ENCODE assay signal across 30 mouse cellular contexts in the genomic region with DNA sequence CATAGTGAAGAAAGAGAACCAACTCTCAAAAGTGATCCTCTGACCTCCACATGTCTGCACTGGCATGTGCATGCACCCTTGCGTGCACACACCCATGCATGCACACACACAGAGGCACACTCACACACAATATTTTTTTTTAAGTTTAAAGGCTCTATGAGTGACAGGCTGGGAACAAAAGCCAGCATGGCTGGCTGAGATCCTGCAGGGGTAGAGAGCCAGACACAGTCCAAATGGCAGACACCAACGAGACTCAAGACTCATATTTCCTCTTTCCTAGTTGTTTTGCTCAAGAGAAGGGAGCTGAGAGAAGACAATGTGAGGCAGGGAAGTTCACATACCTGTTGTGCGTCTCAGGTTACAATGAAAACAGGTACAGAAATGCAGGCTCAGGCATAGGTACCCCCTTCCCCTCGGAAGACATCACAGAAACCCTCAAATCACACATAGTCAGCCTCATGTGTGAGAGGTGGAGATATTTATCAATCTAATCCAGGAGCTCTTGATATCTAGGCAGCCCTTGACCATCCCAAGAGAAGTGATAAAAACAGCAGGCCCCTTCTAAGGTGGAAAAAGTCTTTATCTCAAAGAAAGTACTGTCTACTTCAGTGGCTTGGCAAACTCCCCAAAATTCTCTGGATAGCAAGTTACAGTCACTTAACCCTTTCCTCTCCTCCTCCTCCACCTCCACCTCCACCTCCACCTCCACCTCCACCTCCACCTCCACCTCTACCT.
DNase-seq lines count a peak whose midpoint lies in the region; ATAC-seq and TF ChIP-seq lines count a peak whose summit lies in the region.
"Had no signal": no experiment of that assay in that cellular context is flagged by ENCODE, and none has a peak within 500 bp of the region (broad histone marks: within the 10 kb centered on the region; RNA-seq: fewer than 3 reads in every experiment).

No protein-coding gene starts in this region.

- 63% methylated on average over 4 of the region's 4 CpGs for WGBS in heart, embryonic 13.5 days
- 44% methylated on average over 4 of the region's 4 CpGs for WGBS in lung, embryonic 16.5 days
- WGBS in embryonic facial prominence, embryonic 14.5 days: 58% methylated on average over 4 of the region's 4 CpGs
- WGBS in stomach, postnatal 0 days: 66% methylated on average over 4 of the region's 4 CpGs

- H3K9ac ChIP-seq in heart, embryonic 13.5 days: no peak overlapping the region
- no peak overlapping the region for H3K9ac ChIP-seq in lung, embryonic 16.5 days (ENCODE audit: low read length)
- H3K9ac ChIP-seq in embryonic facial prominence, embryonic 14.5 days (ENCODE audit: low read depth, low read length): no peak overlapping the region
- no peak overlapping the region for H3K9ac ChIP-seq in stomach, postnatal 0 days (ENCODE audit: low read length)
- H3K9ac ChIP-seq: embryonic facial prominence, embryonic 12.5 days; forebrain, embryonic 12.5 days; hindbrain, embryonic 15.5 days; liver, embryonic 13.5 days; neural tube, embryonic 15.5 days had no signal

- no peaks in the 10 kb centered on the region for H3K36me3 ChIP-seq in heart, embryonic 13.5 days
- no peaks in the 10 kb centered on the region for H3K36me3 ChIP-seq in lung, embryonic 16.5 days (ENCODE audit: control insufficient read depth, insufficient read depth, low read length)
- no peaks in the 10 kb centered on the region for H3K36me3 ChIP-seq in embryonic facial prominence, embryonic 14.5 days (ENCODE audit: control insufficient read depth, insufficient read depth, low read length)
- H3K36me3 ChIP-seq in stomach, postnatal 0 days (ENCODE audit: control insufficient read depth, insufficient read depth, low read length): no peaks in the 10 kb centered on the region
- H3K36me3 ChIP-seq: embryonic facial prominence, embryonic 12.5 days; forebrain, embryonic 12.5 days; hindbrain, embryonic 10.5 days; hindbrain, embryonic 15.5 days; liver, embryonic 13.5 days; neural tube, embryonic 15.5 days had no signal

- H3K9me3 ChIP-seq in heart, embryonic 13.5 days: no peaks in the 10 kb centered on the region
- no peaks in the 10 kb centered on the region for H3K9me3 ChIP-seq in lung, embryonic 16.5 days (ENCODE audit: control insufficient read depth, low read length)
- H3K9me3 ChIP-seq in embryonic facial prominence, embryonic 14.5 days (ENCODE audit: control insufficient read depth, low read length): no peaks in the 10 kb centered on the region
- no peaks in the 10 kb centered on the region for H3K9me3 ChIP-seq in stomach, postnatal 0 days (ENCODE audit: control insufficient read depth, low read length)
- H3K9me3 ChIP-seq: embryonic facial prominence, embryonic 12.5 days; forebrain, embryonic 12.5 days; hindbrain, embryonic 10.5 days; hindbrain, embryonic 15.5 days; liver, embryonic 13.5 days; neural tube, embryonic 15.5 days had no signal

- H3K4me1 ChIP-seq in heart, embryonic 13.5 days: peaks cover 72% of the 10 kb centered on the region
- peaks cover 45% of the 10 kb centered on the region for H3K4me1 ChIP-seq in lung, embryonic 16.5 days (replicated peaks; ENCODE audit: control insufficient read depth, insufficient read depth, low read length)
- peaks cover 21% of the 10 kb centered on the region for H3K4me1 ChIP-seq in embryonic facial prominence, embryonic 14.5 days (ENCODE audit: control insufficient read depth, insufficient read depth, low read length)
- H3K4me1 ChIP-seq in stomach, postnatal 0 days (replicated peaks; ENCODE audit: control insufficient read depth, insufficient read depth): no peaks in the 10 kb centered on the region
- H3K4me1 ChIP-seq: hindbrain, embryonic 10.5 days; liver, embryonic 13.5 days had no signal

- ATAC-seq in heart, embryonic 13.5 days (ENCODE audit: extremely low read depth, insufficient number of reproducible peaks, low FRiP score, low TSS enrichment): no peak
- ATAC-seq in lung, embryonic 16.5 days (ENCODE audit: low read depth): no peak
- peak; percentile 35; the same call in 1 of the 2 replicates for ATAC-seq in embryonic facial prominence, embryonic 14.5 days (ENCODE audit: low read depth)
- no peak for ATAC-seq in stomach, postnatal 0 days (ENCODE audit: low FRiP score, low TSS enrichment)
- ATAC-seq: CD4-positive, CD25-positive, alpha-beta regulatory T cell, adult 4 months; intestine, embryonic 16.5 days had no signal

- 0 out of 2 replicates have a peak overlapping the region, but pooled peaks have one; percentile 2 for H3K27ac ChIP-seq in heart, embryonic 13.5 days (replicated peaks)
- H3K27ac ChIP-seq in lung, embryonic 16.5 days (ENCODE audit: low read length): peak overlapping the region; percentile 88
- no peak overlapping the region for H3K27ac ChIP-seq in embryonic facial prominence, embryonic 14.5 days (replicated peaks; ENCODE audit: low read depth, low read length)
- H3K27ac ChIP-seq in stomach, postnatal 0 days (replicated peaks): peak overlapping the region; percentile 78
- H3K27ac ChIP-seq: embryonic facial prominence, embryonic 12.5 days; forebrain, embryonic 12.5 days; hindbrain, embryonic 10.5 days; hindbrain, embryonic 15.5 days; liver, embryonic 13.5 days; macrophage; neural tube, embryonic 15.5 days had no signal

- no peak for TF ChIP-seq EP300 in stomach, postnatal 0 days (optimal IDR thresholded peaks at IDR 0.05)

- H3K4me3 ChIP-seq in heart, embryonic 13.5 days: no peak overlapping the region
- no peak overlapping the region for H3K4me3 ChIP-seq in lung, embryonic 16.5 days (ENCODE audit: low read length)
- no peak overlapping the region for H3K4me3 ChIP-seq in embryonic facial prominence, embryonic 14.5 days (ENCODE audit: low read depth, low read length)
- no peak overlapping the region for H3K4me3 ChIP-seq in stomach, postnatal 0 days (ENCODE audit: low read depth, low read length)
- H3K4me3 ChIP-seq: embryonic facial prominence, embryonic 12.5 days; forebrain, embryonic 12.5 days; hindbrain, embryonic 10.5 days; hindbrain, embryonic 15.5 days; liver, embryonic 13.5 days; neural tube, embryonic 15.5 days had no signal

- no peak for DNase-seq in heart, postnatal 4 days
- DNase-seq in lung, postnatal 10 days: no peak
- DNase-seq in embryonic facial prominence, embryonic 14.5 days (ENCODE audit: low spot score): peak; percentile 48
- no peak for DNase-seq in stomach, postnatal 0 days (ENCODE audit: low spot score)
- no peak for DNase-seq in cerebellum, postnatal 10 days
- DNase-seq: adrenal gland, adult 2 months; adrenal gland, postnatal 36 days; cerebellum, adult 2 months; cerebellum, postnatal 25 days; gastrocnemius, postnatal 14 days; heart, adult 18-20 months; kidney, adult 9 months; kidney, postnatal 10 days; liver, embryonic 13.5 days; lung, adult 18-20 months; midbrain, embryonic 14.5 days; right cerebral cortex, postnatal 25 days; thymus, adult 2 months; thymus, postnatal 36 days had no signal

- no peak overlapping the region for H3K4me2 ChIP-seq in heart, embryonic 13.5 days
- H3K4me2 ChIP-seq in lung, embryonic 16.5 days (ENCODE audit: low read depth, low read length): no peak overlapping the region; the same call in 1 of the 2 replicates
- no peak overlapping the region for H3K4me2 ChIP-seq in embryonic facial prominence, embryonic 14.5 days (ENCODE audit: low read depth, low read length)
- H3K4me2 ChIP-seq in stomach, postnatal 0 days (replicated peaks; ENCODE audit: low read depth): no peak overlapping the region
- H3K4me2 ChIP-seq: embryonic facial prominence, embryonic 12.5 days; forebrain, embryonic 12.5 days; heart, embryonic 11.5 days; hindbrain, embryonic 15.5 days; liver, embryonic 13.5 days; neural tube, embryonic 15.5 days had no signal

- H3K27me3 ChIP-seq in heart, embryonic 13.5 days (replicated peaks): no peaks in the 10 kb centered on the region; the same call in 1 of the 2 replicates
- no peaks in the 10 kb centered on the region for H3K27me3 ChIP-seq in lung, embryonic 16.5 days (ENCODE audit: control insufficient read depth, insufficient read depth, low read depth, low read length)
- no peaks in the 10 kb centered on the region for H3K27me3 ChIP-seq in embryonic facial prominence, embryonic 14.5 days (replicated peaks; ENCODE audit: control insufficient read depth, insufficient read depth, low read length)
- H3K27me3 ChIP-seq in stomach, postnatal 0 days (ENCODE audit: control insufficient read depth, insufficient read depth, low read length): no peaks in the 10 kb centered on the region
- H3K27me3 ChIP-seq: embryonic facial prominence, embryonic 12.5 days; forebrain, embryonic 12.5 days; hindbrain, embryonic 15.5 days; liver, embryonic 13.5 days; neural tube, embryonic 15.5 days had no signal

- no peak for TF ChIP-seq CTCF in stomach, postnatal 0 days (IDR thresholded peaks at IDR 0.05; ENCODE audit: low read depth)
